Mouse (Mus musculus): ENCODE measurements around the gene Hrh3.
A peak's percentile ranks its signal among the peaks of the same experiment; 100 is the strongest.

GRCm38 (mm10) chr2:180107081-180107480 is 2.8 kb upstream of the Hrh3 start:
- TF ChIP-seq CTCF (conservative IDR thresholded peaks at IDR 0.05; ENCODE audit: insufficient read depth, insufficient read length, low read depth, low read length) = 0 out of 2 replicates have a peak, but pooled peaks have one; percentile 19
- TF ChIP-seq POLR2A (IDR thresholded peaks at IDR 0.05; ENCODE audit: low read depth, low read length) = no peak
